Mouse (Mus musculus) forebrain, embryonic 14.5 days (tissue): ENCODE results near the gene Ankrd34a. TPM values are rescaled to one million over a fixed set of nuclear protein-coding genes. Genes with fewer than 3 reads are reported as not detected.
A peak's percentile ranks its signal among the peaks of the same experiment; 100 is the strongest.

Experiments used
- ATAC-seq: fragments of 200-750 bp; cut with Nextera tagmentation; 2 replicates; pipeline ENCODE4 v1.8.0; 2017; ENCODE audit warnings: mild to moderate bottlenecking, moderate library complexity
- DNase-seq: peaks from one replicate; pipeline ENCODE4 v3.0.0-alpha.2; 2015; ENCODE audit warnings: low spot score
- H3K27ac ChIP-seq: fragments of 300-500 bp; sonication (generic); 2 replicates; pipeline ENCODE4 v1.5.1; 2014; ENCODE audit warnings: low read depth, mild to moderate bottlenecking, control low read depth, low read length, moderate library complexity
- H3K27me3 ChIP-seq: fragments of 300-500 bp; sonication (generic); replicated peaks from 2 replicates; pipeline ENCODE4 v1.6.1; 2014; ENCODE audit warnings: low read length, control low read depth, mixed read lengths; ENCODE audit not compliant: control insufficient read depth, insufficient read depth
- H3K36me3 ChIP-seq: fragments of 300-500 bp; sonication (generic); 2 replicates; pipeline ENCODE4 v1.6.1; 2014; ENCODE audit warnings: low read length, control low read depth; ENCODE audit not compliant: control insufficient read depth, insufficient read depth
- H3K4me1 ChIP-seq: fragments of 300-500 bp; sonication (generic); 2 replicates; pipeline ENCODE4 v1.6.1; 2014; ENCODE audit warnings: antibody characterized with exemption, low read length, control low read depth; ENCODE audit not compliant: control insufficient read depth, insufficient read depth
- H3K4me2 ChIP-seq: fragments of 300-500 bp; sonication (generic); 2 replicates; pipeline ENCODE4 v1.6.1; 2014; ENCODE audit warnings: mild to moderate bottlenecking, control low read depth, low read length
- H3K4me3 ChIP-seq: fragments of 300-500 bp; sonication (generic); 2 replicates; pipeline ENCODE4 v1.5.1; 2014; ENCODE audit warnings: low read depth, low read length, control low read depth
- H3K9ac ChIP-seq: fragments of 300-500 bp; sonication (generic); 2 replicates; pipeline ENCODE4 v1.6.1; 2014; ENCODE audit warnings: mild to moderate bottlenecking, low read length, control low read depth, moderate library complexity
- H3K9me3 ChIP-seq: fragments of 300-500 bp; sonication (generic); replicated peaks from 2 replicates; pipeline ENCODE4 v1.6.1; 2016; ENCODE audit warnings: low read length, control low read depth, mixed read lengths; ENCODE audit not compliant: control insufficient read depth
- WGBS: fragments of 180-500 bp; shearing (Covaris S2); extraction: QIAGEN DNeasy Blood & Tissue Kit; methylation state at CpG from one replicate; pipeline ENCODE4 v1.1.7; 2014; 5-methylcytosine and 5-hydroxymethylcytosine counted together
- polyA plus RNA-seq: library from polyadenylated mRNA; unstranded; fragments of >200 nt; fragmentation: Nextera tagmentation; extraction: Ambion mirVana; gene quantifications from 2 replicates; pipeline ENCODE4 v1.2.1, GENCODE M21; 2014

Ankrd34a gene
- polyA plus RNA-seq, 1 experiment from 2014 or later = 11.8 TPM

DNA sequence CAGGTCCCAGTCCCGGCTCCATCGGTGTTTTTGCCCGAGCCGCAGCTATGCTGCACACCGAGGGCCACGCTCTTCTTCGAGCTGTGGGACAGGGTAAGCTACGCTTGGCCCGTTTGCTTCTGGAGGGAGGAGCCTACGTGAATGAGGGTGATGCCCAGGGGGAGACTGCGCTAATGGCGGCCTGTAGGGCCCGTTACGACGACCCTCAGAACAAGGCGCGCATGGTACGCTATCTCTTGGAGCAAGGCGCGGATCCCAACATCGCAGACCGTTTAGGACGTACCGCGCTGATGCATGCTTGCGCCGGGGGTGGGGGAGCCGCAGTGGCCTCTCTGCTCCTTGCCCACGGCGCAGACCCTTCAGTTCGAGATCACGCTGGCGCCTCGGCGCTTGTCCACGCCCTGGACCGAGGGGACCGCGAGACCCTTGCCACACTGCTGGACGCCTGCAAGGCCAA lies 1.0 kb downstream of the Ankrd34a start:
- no peaks in the 10 kb centered on the region for H3K27me3 ChIP-seq
- peak overlapping the region; percentile 99 for H3K4me2 ChIP-seq
- H3K4me1 ChIP-seq = peaks cover 46% of the 10 kb centered on the region
- under 1% methylated on average over 40 of the region's 40 CpGs for WGBS
- H3K9ac ChIP-seq = peak overlapping the region; percentile 79
- peak overlapping the region; percentile 48 for H3K4me3 ChIP-seq
- H3K27ac ChIP-seq = peak overlapping the region; percentile 22
- no peak for ATAC-seq
- no peaks in the 10 kb centered on the region for H3K36me3 ChIP-seq
- DNase-seq = peak; percentile 59
- H3K9me3 ChIP-seq = no peaks in the 10 kb centered on the region

DNA sequence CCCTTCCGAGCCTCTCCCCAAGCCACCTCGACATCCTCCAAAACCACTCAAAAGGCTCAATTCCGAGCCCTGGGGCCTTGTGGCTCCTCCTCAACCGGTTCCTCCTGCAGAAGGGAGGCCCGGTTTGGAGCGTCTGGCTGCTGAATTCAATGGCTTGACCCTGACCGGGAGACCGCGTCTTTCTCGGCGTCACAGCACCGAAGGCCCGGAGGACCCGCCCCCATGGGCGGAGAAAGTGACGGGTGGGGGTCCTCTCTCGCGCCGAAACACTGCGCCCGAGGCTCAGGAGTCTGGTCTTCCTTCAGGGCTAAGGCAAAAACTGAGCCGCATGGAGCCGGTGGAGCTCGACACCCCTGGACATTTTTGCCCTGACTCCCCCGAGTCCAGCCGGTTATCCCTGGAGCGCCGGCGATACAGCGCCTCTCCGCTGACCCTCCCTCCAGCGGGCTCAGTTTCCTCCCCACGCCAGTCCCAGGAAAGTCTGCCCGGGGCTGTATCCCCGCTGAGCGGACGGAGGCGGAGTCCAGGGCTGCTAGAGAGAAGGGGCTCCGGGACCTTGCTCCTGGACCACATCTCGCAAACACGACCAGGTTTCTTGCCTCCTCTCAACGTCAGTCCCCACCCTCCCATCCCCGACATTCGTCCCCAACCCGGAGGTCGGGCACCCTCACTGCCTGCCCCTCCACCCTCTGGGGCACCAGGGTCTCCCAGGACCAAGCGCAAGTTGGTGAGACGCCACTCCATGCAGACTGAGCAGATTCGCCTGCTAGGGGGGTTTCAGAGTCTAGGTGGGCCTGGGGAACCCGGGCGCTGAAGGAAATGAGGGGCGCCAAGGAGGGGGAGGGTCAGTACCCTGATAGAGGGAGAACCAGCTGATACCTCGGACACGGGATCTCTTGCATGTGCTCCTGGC lies 2.0 kb downstream of the Ankrd34a start:
- Histone ChIP-seq H3K4me1 (peaks cover 48% of the 10 kb centered on the region), H3K9ac (peak overlapping the region; percentile 79), H3K36me3 (no peaks in the 10 kb centered on the region), H3K27me3 (no peaks in the 10 kb centered on the region), H3K4me2 (peak overlapping the region; percentile 99), H3K4me3 (peak overlapping the region; percentile 48), H3K27ac (peak overlapping the region; percentile 22; the same call in 1 of the 2 replicates), H3K9me3 (no peaks in the 10 kb centered on the region)
- 2% methylated on average over 54 of the region's 54 CpGs for WGBS
- ATAC-seq (no peak), DNase-seq (peak; percentile 76)

- no peaks in the 10 kb centered on the region for H3K9me3 ChIP-seq
- H3K27ac ChIP-seq = no peak overlapping the region
- 0 out of 2 replicates have a peak overlapping the region, but pooled peaks have one; percentile 48 for H3K4me3 ChIP-seq
- peaks cover 54% of the 10 kb centered on the region for H3K4me1 ChIP-seq
- WGBS = 45% methylated on average over 8 of the region's 8 CpGs
- H3K4me2 ChIP-seq = peak overlapping the region; percentile 99; the same call in 1 of the 2 replicates
- ATAC-seq = no peak
- no peaks in the 10 kb centered on the region for H3K36me3 ChIP-seq
- no peak for DNase-seq
- no peak overlapping the region for H3K9ac ChIP-seq
- H3K27me3 ChIP-seq = no peaks in the 10 kb centered on the region
These were observed 2.6 kb downstream of the Ankrd34a start for GRCm38 (mm10) chr3:96599069-96599393.

DNA sequence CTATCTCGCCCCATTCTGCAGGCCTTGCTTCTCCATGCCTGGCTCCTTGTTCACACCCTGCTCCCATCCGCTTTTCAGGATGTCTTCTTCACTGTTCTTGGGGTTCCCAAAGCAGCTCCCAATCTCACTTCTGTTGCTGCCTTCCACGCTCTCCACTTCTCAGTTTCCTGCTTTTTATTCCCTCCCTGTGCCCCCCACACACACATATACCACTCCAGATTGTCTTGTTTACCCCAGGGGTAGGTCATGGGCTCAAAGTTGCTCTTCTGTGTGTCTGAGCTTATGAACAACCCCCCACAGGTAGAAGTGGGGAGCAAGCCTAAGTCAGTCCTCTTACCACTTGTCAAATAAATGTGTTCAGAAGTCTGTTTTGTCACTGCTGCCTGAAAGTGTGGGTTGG lies 3.0 kb downstream of the Ankrd34a start:
- DNase-seq (no peak), ATAC-seq (no peak)
- H3K4me1 ChIP-seq = peaks cover 58% of the 10 kb centered on the region
- 73% methylated on average over 3 of the region's 3 CpGs for whole genome bisulfite sequencing
- H3K4me3 ChIP-seq = no peak overlapping the region
- H3K9me3 ChIP-seq = no peaks in the 10 kb centered on the region
- no peak overlapping the region for H3K9ac ChIP-seq
- H3K27me3 ChIP-seq = no peaks in the 10 kb centered on the region
- H3K36me3 ChIP-seq = no peaks in the 10 kb centered on the region
- no peak overlapping the region for H3K27ac ChIP-seq
- peak overlapping the region; percentile 99; the same call in 1 of the 2 replicates for H3K4me2 ChIP-seq

DNA sequence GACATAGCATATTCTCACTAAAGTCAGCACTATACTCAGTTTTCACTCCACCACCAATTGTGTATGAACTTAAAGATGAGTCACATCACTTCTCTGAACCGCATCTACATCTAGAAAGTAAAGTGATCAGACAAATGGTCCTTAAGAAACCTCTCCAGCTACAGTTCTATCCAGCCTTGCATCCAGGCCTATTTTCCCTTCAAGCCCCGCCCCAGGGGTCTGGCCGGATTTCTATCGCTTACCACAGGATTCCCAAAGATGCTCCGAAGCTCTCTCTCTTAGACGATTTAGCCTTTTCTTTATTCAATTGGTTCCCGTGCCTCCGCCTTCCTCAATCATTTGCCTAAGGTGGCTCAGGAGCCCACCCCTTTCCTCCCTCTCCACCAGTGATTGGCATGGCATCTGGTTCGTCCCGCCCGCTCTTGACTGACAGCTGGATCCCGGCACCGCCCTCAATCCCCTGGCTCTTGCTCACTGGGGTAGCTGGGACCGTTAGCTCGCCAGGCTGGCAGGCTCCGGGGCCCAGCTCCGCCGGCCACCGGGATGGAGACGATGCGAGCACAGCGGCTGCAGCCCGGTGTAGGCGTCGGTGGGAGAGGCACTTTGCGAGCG lies 4.3 kb downstream of the Ankrd34a start, which contains the start of gene Lix1l:
TSS of gene Lix1l (plus strand) at position 511 of the 612 bp plus-strand sequence.
- DNase-seq (peak; percentile 98), ATAC-seq (peak; percentile 95)
- peak within 1 kb of the TSS; percentile 96 for H3K27ac ChIP-seq
- no peaks in the 10 kb centered on the region for H3K27me3 ChIP-seq
- peak within 1 kb of the TSS; percentile 82 for H3K4me3 ChIP-seq
- H3K4me1 ChIP-seq = peaks cover 62% of the 10 kb centered on the region
- H3K36me3 ChIP-seq = no peaks in the 10 kb centered on the region
- WGBS = 1% methylated on average over 27 of the region's 27 CpGs
- H3K9ac ChIP-seq = peak within 1 kb of the TSS; percentile 90
- H3K9me3 ChIP-seq = no peaks in the 10 kb centered on the region
- peak within 1 kb of the TSS; percentile 69 for H3K4me2 ChIP-seq

DNA sequence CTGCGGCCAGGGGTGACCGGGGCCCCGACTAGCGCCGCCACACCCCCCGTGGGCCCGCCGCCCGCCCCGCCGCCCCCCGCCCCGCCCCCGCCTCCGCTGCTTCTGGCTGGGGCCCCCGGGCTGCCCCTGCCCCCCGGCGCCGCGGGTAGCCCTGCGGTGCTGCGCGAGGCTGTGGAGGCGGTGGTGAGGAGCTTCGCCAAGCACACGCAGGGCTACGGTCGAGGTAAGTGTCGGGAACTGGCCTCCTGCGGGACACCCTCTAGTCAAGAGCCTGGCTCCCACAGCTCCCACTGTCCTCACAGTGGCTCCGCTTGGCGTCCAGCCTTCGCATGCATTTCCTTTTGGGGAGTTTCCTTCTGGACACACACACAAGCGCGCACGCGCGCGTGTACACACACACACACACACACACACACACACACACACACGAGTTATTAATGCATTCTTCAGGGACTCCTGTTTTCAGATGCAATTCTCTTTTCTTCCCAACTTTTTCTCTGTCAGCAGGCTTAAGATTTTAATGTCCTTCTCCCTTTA lies 4.9 kb downstream of the Ankrd34a start:
- ATAC-seq = peak; percentile 64
- H3K4me2 ChIP-seq = peak overlapping the region; percentile 69
- DNase-seq = peak; percentile 81
- no peaks in the 10 kb centered on the region for H3K9me3 ChIP-seq
- H3K27me3 ChIP-seq = no peaks in the 10 kb centered on the region
- H3K4me1 ChIP-seq = peaks cover 57% of the 10 kb centered on the region
- H3K4me3 ChIP-seq = peak overlapping the region; percentile 82
- peak overlapping the region; percentile 90 for H3K9ac ChIP-seq
- peak overlapping the region; percentile 96 for H3K27ac ChIP-seq
- 0% methylated on average over 8 of the region's 40 CpGs for WGBS
- H3K36me3 ChIP-seq = no peaks in the 10 kb centered on the region

DNA sequence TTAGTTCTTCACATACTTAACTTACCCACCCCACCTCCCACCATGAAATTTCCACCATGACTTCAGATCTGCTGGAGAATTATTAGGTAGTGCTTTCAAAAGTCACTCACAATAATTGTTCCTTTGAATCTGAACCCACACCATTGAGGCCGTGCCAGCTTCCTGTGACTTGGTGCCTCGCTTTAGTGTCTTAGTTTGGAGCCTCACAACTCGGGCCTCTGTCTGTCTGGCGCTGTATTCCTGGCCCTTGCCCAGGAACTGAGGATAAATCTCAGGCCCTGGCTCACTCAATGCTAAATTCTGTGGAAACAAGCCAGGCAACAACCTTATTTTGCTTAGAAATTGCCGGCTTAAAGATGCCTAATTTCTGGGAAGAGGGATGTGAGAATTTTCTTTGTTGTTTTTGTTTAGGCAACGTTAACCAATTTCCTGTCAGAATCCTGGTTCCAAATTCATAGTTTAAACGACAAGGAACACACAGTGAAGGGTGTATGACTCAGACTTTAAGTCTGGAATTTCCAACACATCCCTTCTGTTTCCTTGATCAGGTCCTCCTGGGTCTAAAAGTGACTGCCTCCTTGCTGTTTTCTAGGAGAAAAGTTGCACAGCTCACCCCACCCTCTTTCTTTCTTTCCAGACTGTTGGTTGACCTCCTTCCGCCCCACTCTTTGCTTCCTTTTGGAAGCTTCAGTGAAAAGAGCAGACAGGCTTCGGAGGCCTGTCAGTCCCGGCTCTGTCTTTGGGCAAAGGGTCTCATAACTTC lies 5.7 kb downstream of the Ankrd34a start:
- DNase-seq (peak; percentile 71), ATAC-seq (no peak)

GRCm38 (mm10) chr3:96602704-96603084 lies 6.3 kb downstream of the Ankrd34a start:
- DNase-seq = peak; percentile 19
- Histone ChIP-seq H3K27me3 (no peaks in the 10 kb centered on the region), H3K36me3 (no peaks in the 10 kb centered on the region), H3K4me1 (peaks cover 49% of the 10 kb centered on the region), H3K9me3 (no peaks in the 10 kb centered on the region), H3K4me2 (peak overlapping the region; percentile 69), H3K27ac (peak overlapping the region; percentile 96), H3K9ac (peak overlapping the region; percentile 90), H3K4me3 (peak overlapping the region; percentile 82)
- no peak for ATAC-seq
- WGBS = 36% methylated on average over 5 of the region's 5 CpGs

More for the DNA sequence above, 5.7 kb downstream of the Ankrd34a start:
- 6% methylated on average over 10 of the region's 10 CpGs for WGBS
- Histone ChIP-seq H3K4me3 (peak overlapping the region; percentile 82), H3K27ac (peak overlapping the region; percentile 96), H3K9me3 (no peaks in the 10 kb centered on the region), H3K27me3 (no peaks in the 10 kb centered on the region), H3K9ac (peak overlapping the region; percentile 90), H3K4me1 (peaks cover 49% of the 10 kb centered on the region), H3K36me3 (no peaks in the 10 kb centered on the region), H3K4me2 (peak overlapping the region; percentile 69)
